Mouse (Mus musculus): ENCODE results near the gene Clmn. TPM values are rescaled to one million over a fixed set of nuclear protein-coding genes. Genes with fewer than 3 reads are reported as not detected.

Gene Clmn
- polyA plus RNA-seq, 1 experiment from 2014 or later, result 5.1 TPM

- H3K27me3 ChIP-seq (ENCODE audit: insufficient read depth, low read length), result no peaks in the 10 kb centered on the region
- no peak overlapping the region for H3K4me3 ChIP-seq (ENCODE audit: low read length)
- H3K9ac ChIP-seq (replicated peaks; ENCODE audit: low read length), result no peak overlapping the region
- ATAC-seq (ENCODE audit: low FRiP score, low TSS enrichment), result no peak
- 91% methylated on average over 9 of the region's 9 CpGs for WGBS
- H3K4me1 ChIP-seq (ENCODE audit: insufficient read depth, low read length), result peaks cover 43% of the 10 kb centered on the region
- no peak overlapping the region for H3K27ac ChIP-seq (ENCODE audit: low read length)
- H3K9me3 ChIP-seq (ENCODE audit: low read length), result no peaks in the 10 kb centered on the region
- H3K4me2 ChIP-seq (replicated peaks; ENCODE audit: low read depth, low read length), result no peak overlapping the region
- H3K36me3 ChIP-seq (ENCODE audit: insufficient read depth, low read length), result no peaks in the 10 kb centered on the region
These were observed 16.2 kb downstream of the Clmn start for GRCm38 (mm10) chr12:104848667-104849066.

- peaks cover 38% of the 10 kb centered on the region for H3K4me1 ChIP-seq (ENCODE audit: insufficient read depth, low read length)
- H3K27ac ChIP-seq (ENCODE audit: low read length), result no peak overlapping the region
- H3K36me3 ChIP-seq (ENCODE audit: insufficient read depth, low read length), result no peaks in the 10 kb centered on the region
- H3K27me3 ChIP-seq (ENCODE audit: insufficient read depth, low read length), result no peaks in the 10 kb centered on the region
- H3K4me3 ChIP-seq (ENCODE audit: low read length), result no peak overlapping the region
- no peak overlapping the region for H3K9ac ChIP-seq (replicated peaks; ENCODE audit: low read length)
- H3K4me2 ChIP-seq (replicated peaks; ENCODE audit: low read depth, low read length), result no peak overlapping the region
- H3K9me3 ChIP-seq (ENCODE audit: low read length), result no peaks in the 10 kb centered on the region
- 93% methylated on average over 4 of the region's 4 CpGs for WGBS
- ATAC-seq (ENCODE audit: low FRiP score, low TSS enrichment), result no peak
These were observed 17.6 kb downstream of the Clmn start for GRCm38 (mm10) chr12:104847227-104847626.

- no peaks in the 10 kb centered on the region for H3K36me3 ChIP-seq (ENCODE audit: insufficient read depth, low read length)
- peak overlapping the region; percentile 33 for H3K4me3 ChIP-seq (ENCODE audit: low read length)
- peak overlapping the region; percentile 33 for H3K9ac ChIP-seq (replicated peaks; ENCODE audit: low read length)
- H3K4me1 ChIP-seq (ENCODE audit: insufficient read depth, low read length), result peaks cover 24% of the 10 kb centered on the region
- peak overlapping the region; percentile 16; the same call in 1 of the 2 replicates for H3K27ac ChIP-seq (ENCODE audit: low read length)
- H3K4me2 ChIP-seq (replicated peaks; ENCODE audit: low read depth, low read length), result peak overlapping the region; percentile 56
- no peaks in the 10 kb centered on the region for H3K27me3 ChIP-seq (ENCODE audit: insufficient read depth, low read length)
- peak; percentile 65 for ATAC-seq (ENCODE audit: low FRiP score, low TSS enrichment)
- WGBS, result under 1% methylated on average over 10 of the region's 11 CpGs
- no peaks in the 10 kb centered on the region for H3K9me3 ChIP-seq (ENCODE audit: low read length)
These were observed 19.2 kb downstream of the Clmn start for GRCm38 (mm10) chr12:104845707-104846106.

- Histone ChIP-seq H3K4me2 (replicated peaks; ENCODE audit: low read depth, low read length) (no peak overlapping the region), H3K27ac (ENCODE audit: low read length) (no peak overlapping the region)
These were observed 19.9 kb downstream of the Clmn start for GRCm38 (mm10) chr12:104844989-104845388.

GRCm38 (mm10) chr12:104844279-104844678 is 20.6 kb downstream of the Clmn start:
- Histone ChIP-seq H3K4me1 (ENCODE audit: insufficient read depth, low read length) (peaks cover 24% of the 10 kb centered on the region; the same call in 1 of the 2 replicates), H3K9ac (replicated peaks; ENCODE audit: low read length) (no peak overlapping the region), H3K9me3 (ENCODE audit: low read length) (no peaks in the 10 kb centered on the region), H3K4me3 (ENCODE audit: low read length) (no peak overlapping the region), H3K27ac (ENCODE audit: low read length) (no peak overlapping the region), H3K27me3 (ENCODE audit: insufficient read depth, low read length) (no peaks in the 10 kb centered on the region), H3K36me3 (ENCODE audit: insufficient read depth, low read length) (no peaks in the 10 kb centered on the region), H3K4me2 (replicated peaks; ENCODE audit: low read depth, low read length) (no peak overlapping the region)
- 69% methylated on average over 4 of the region's 4 CpGs for WGBS
- ATAC-seq (ENCODE audit: low FRiP score, low TSS enrichment), result 0 out of 2 replicates have a peak, but pooled peaks have one; percentile 3

More at GRCm38 (mm10) chr12:104844989-104845388, 19.9 kb downstream of the Clmn start:
- WGBS, result 64% methylated on average over 4 of the region's 4 CpGs
- Histone ChIP-seq H3K9me3 (ENCODE audit: low read length) (no peaks in the 10 kb centered on the region), H3K9ac (replicated peaks; ENCODE audit: low read length) (no peak overlapping the region), H3K27me3 (ENCODE audit: insufficient read depth, low read length) (no peaks in the 10 kb centered on the region), H3K36me3 (ENCODE audit: insufficient read depth, low read length) (no peaks in the 10 kb centered on the region), H3K4me3 (ENCODE audit: low read length) (no peak overlapping the region), H3K4me1 (ENCODE audit: insufficient read depth, low read length) (peaks cover 24% of the 10 kb centered on the region; the same call in 1 of the 2 replicates)
- ATAC-seq (ENCODE audit: low FRiP score, low TSS enrichment), result 0 out of 2 replicates have a peak, but pooled peaks have one; percentile 8

GRCm38 (mm10) chr12:104841256-104841655 is 23.6 kb downstream of the Clmn start:
- WGBS, result 84% methylated on average over 3 of the region's 3 CpGs
- no peaks in the 10 kb centered on the region for H3K9me3 ChIP-seq (ENCODE audit: low read length)
- peaks cover 27% of the 10 kb centered on the region for H3K4me1 ChIP-seq (ENCODE audit: insufficient read depth, low read length)
- no peak overlapping the region for H3K4me3 ChIP-seq (ENCODE audit: low read length)
- H3K27me3 ChIP-seq (ENCODE audit: insufficient read depth, low read length), result no peaks in the 10 kb centered on the region
- H3K27ac ChIP-seq (ENCODE audit: low read length), result no peak overlapping the region
- no peaks in the 10 kb centered on the region for H3K36me3 ChIP-seq (ENCODE audit: insufficient read depth, low read length)
- no peak overlapping the region for H3K4me2 ChIP-seq (replicated peaks; ENCODE audit: low read depth, low read length)
- no peak overlapping the region for H3K9ac ChIP-seq (replicated peaks; ENCODE audit: low read length)
- no peak for ATAC-seq (ENCODE audit: low FRiP score, low TSS enrichment)

GRCm38 (mm10) chr12:104838987-104839386 is 25.9 kb downstream of the Clmn start:
- no peak overlapping the region for H3K9ac ChIP-seq (replicated peaks; ENCODE audit: low read length)
- no peaks in the 10 kb centered on the region for H3K36me3 ChIP-seq (ENCODE audit: insufficient read depth, low read length)
- ATAC-seq (ENCODE audit: low FRiP score, low TSS enrichment), result no peak
- no peak overlapping the region for H3K4me3 ChIP-seq (ENCODE audit: low read length)
- H3K27me3 ChIP-seq (ENCODE audit: insufficient read depth, low read length), result no peaks in the 10 kb centered on the region
- no peaks in the 10 kb centered on the region for H3K9me3 ChIP-seq (ENCODE audit: low read length)
- no peak overlapping the region for H3K4me2 ChIP-seq (replicated peaks; ENCODE audit: low read depth, low read length)
- 51% methylated on average over 4 of the region's 4 CpGs for WGBS
- H3K27ac ChIP-seq (ENCODE audit: low read length), result no peak overlapping the region
- peaks cover 7% of the 10 kb centered on the region; the same call in 1 of the 2 replicates for H3K4me1 ChIP-seq (ENCODE audit: insufficient read depth, low read length)

- H3K4me3 ChIP-seq (ENCODE audit: low read length), result no peak overlapping the region
- H3K4me2 ChIP-seq (replicated peaks; ENCODE audit: low read depth, low read length), result no peak overlapping the region
- peaks cover 7% of the 10 kb centered on the region; the same call in 1 of the 2 replicates for H3K4me1 ChIP-seq (ENCODE audit: insufficient read depth, low read length)
- no peaks in the 10 kb centered on the region for H3K9me3 ChIP-seq (ENCODE audit: low read length)
- H3K9ac ChIP-seq (replicated peaks; ENCODE audit: low read length), result no peak overlapping the region
- no peak for ATAC-seq (ENCODE audit: low FRiP score, low TSS enrichment)
- no peaks in the 10 kb centered on the region for H3K27me3 ChIP-seq (ENCODE audit: insufficient read depth, low read length)
- no peaks in the 10 kb centered on the region for H3K36me3 ChIP-seq (ENCODE audit: insufficient read depth, low read length)
- H3K27ac ChIP-seq (ENCODE audit: low read length), result no peak overlapping the region
These were observed 26.4 kb downstream of the Clmn start for GRCm38 (mm10) chr12:104838462-104838861.

- WGBS, result 67% methylated on average over 13 of the region's 13 CpGs
- Histone ChIP-seq H3K9ac (replicated peaks; ENCODE audit: low read length) (no peak overlapping the region), H3K27me3 (ENCODE audit: insufficient read depth, low read length) (no peaks in the 10 kb centered on the region), H3K4me1 (ENCODE audit: insufficient read depth, low read length) (peaks cover 7% of the 10 kb centered on the region; the same call in 1 of the 2 replicates), H3K9me3 (ENCODE audit: low read length) (no peaks in the 10 kb centered on the region), H3K4me3 (ENCODE audit: low read length) (no peak overlapping the region), H3K36me3 (ENCODE audit: insufficient read depth, low read length) (no peaks in the 10 kb centered on the region), H3K4me2 (replicated peaks; ENCODE audit: low read depth, low read length) (no peak overlapping the region), H3K27ac (ENCODE audit: low read length) (no peak overlapping the region)
- no peak for ATAC-seq (ENCODE audit: low FRiP score, low TSS enrichment)
These were observed 26.9 kb downstream of the Clmn start for GRCm38 (mm10) chr12:104837957-104838401.

- Histone ChIP-seq H3K27me3 (ENCODE audit: insufficient read depth, low read length) (no peaks in the 10 kb centered on the region), H3K4me3 (ENCODE audit: low read length) (no peak overlapping the region), H3K9ac (replicated peaks; ENCODE audit: low read length) (no peak overlapping the region), H3K27ac (ENCODE audit: low read length) (no peak overlapping the region), H3K9me3 (ENCODE audit: low read length) (no peaks in the 10 kb centered on the region), H3K36me3 (ENCODE audit: insufficient read depth, low read length) (no peaks in the 10 kb centered on the region), H3K4me1 (ENCODE audit: insufficient read depth, low read length) (peaks cover 7% of the 10 kb centered on the region; the same call in 1 of the 2 replicates), H3K4me2 (replicated peaks; ENCODE audit: low read depth, low read length) (no peak overlapping the region)
- 43% methylated on average over 2 of the region's 2 CpGs for WGBS
- no peak for ATAC-seq (ENCODE audit: low FRiP score, low TSS enrichment)
These were observed 27.6 kb downstream of the Clmn start for GRCm38 (mm10) chr12:104837111-104837837.
